Mouse (Mus musculus): ENCODE data around the gene Sesn3. TPM values are rescaled to one million over a fixed set of nuclear protein-coding genes. Genes with fewer than 3 reads are reported as not detected.
A peak's percentile ranks its signal among the peaks of the same experiment; 100 is the strongest.
"Not testable (repeated sequence)": the region's sequence is repeated elsewhere in the genome, so short reads cannot be mapped to it uniquely, and the experiment has no call there.

Gene Sesn3
- polyA plus RNA-seq, 1 experiment from 2014 or later: 33.4 TPM

DNA sequence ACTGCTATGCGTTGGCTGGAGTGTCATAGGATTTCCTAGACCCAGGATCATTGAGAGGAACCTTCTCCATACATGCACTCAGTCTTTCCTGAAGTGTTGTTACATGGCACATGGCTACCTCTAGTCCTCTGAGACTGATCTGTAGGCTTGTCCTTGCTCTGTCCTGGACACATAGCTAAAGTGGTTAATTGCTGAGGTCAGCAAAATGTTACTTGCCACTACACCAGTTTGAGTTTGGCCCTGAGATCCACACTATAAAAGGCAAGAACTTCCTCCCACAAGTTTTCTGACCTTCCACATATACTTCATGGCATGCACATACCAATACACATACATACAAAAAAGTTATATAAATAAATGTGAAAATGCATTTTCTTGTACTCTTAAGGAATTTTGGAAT is 41.8 kb downstream of the Sesn3 start:
- H3K4me1 ChIP-seq (replicated peaks; ENCODE audit: control insufficient read depth, insufficient read depth, low read length): no peaks in the 10 kb centered on the region
- no peaks in the 10 kb centered on the region for H3K36me3 ChIP-seq (ENCODE audit: control insufficient read depth, insufficient read depth, low read length)
- no peak overlapping the region for H3K27ac ChIP-seq (ENCODE audit: low read depth, low read length)
- no peak for ATAC-seq (ENCODE audit: low FRiP score)
- no peak for DNase-seq (ENCODE audit: low spot score)
- H3K9me3 ChIP-seq (ENCODE audit: control insufficient read depth, low read length): no peaks in the 10 kb centered on the region
- no peak overlapping the region for H3K9ac ChIP-seq (ENCODE audit: low read depth, low read length)
- no peaks in the 10 kb centered on the region for H3K27me3 ChIP-seq (ENCODE audit: control insufficient read depth, insufficient read depth, low read length)
- H3K4me3 ChIP-seq (ENCODE audit: low read depth, low read length): no peak overlapping the region
- WGBS: 96% methylated on average over 1 of the region's 1 CpGs
- H3K4me2 ChIP-seq (replicated peaks; ENCODE audit: low read depth, low read length): no peak overlapping the region

DNA sequence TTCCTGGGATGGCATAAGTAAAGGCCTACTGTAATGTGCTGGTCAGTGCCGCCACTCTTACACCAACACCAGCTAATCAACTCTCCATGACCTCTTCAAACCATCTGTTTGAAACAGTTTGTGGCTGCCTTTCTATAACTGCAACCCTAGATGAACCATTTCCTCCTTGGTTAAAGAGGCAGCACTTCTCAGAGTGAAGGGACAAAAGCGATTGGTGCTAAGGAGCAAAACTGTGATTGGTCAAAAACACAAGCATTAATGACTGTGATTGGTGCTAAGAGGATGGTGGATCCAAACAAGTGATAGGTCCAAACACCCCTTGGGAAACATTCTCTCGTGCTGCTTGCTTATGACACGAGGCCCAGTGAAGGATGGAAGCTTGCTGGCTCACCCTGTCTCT is 61.0 kb downstream of the Sesn3 start:
- no peak overlapping the region for H3K4me2 ChIP-seq (replicated peaks; ENCODE audit: low read depth, low read length)
- no peak overlapping the region for H3K4me3 ChIP-seq (ENCODE audit: low read depth, low read length)
- DNase-seq (ENCODE audit: low spot score): no peak
- no peaks in the 10 kb centered on the region for H3K9me3 ChIP-seq (ENCODE audit: control insufficient read depth, low read length)
- no peaks in the 10 kb centered on the region for H3K27me3 ChIP-seq (ENCODE audit: control insufficient read depth, insufficient read depth, low read length)
- no peaks in the 10 kb centered on the region for H3K4me1 ChIP-seq (replicated peaks; ENCODE audit: control insufficient read depth, insufficient read depth, low read length)
- no peak overlapping the region for H3K27ac ChIP-seq (ENCODE audit: low read depth, low read length)
- ATAC-seq (ENCODE audit: low FRiP score): no peak
- H3K36me3 ChIP-seq (ENCODE audit: control insufficient read depth, insufficient read depth, low read length): no peaks in the 10 kb centered on the region
- WGBS: 88% methylated on average over 4 of the region's 4 CpGs
- no peak overlapping the region for H3K9ac ChIP-seq (ENCODE audit: low read depth, low read length)

DNA sequence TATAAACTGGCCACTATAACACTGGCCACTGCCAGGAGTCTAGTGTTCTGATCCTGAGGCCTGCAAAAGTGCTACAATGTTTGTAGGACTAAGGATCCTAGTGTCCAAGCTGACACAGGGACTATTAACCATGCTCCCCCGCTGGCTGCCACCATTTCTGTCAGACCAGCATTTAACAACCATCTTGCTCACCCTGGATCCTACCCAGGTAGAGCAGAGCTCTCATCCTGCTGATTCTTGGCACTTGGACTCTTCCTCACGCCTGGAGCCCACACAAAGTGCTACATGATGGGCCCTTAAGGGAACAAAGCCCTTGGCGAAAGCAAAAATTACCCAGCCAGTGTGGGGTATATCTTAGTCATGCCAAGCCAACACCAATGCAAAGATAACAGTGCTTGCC is 62.0 kb downstream of the Sesn3 start:
- H3K27ac ChIP-seq (ENCODE audit: low read depth, low read length): no peak overlapping the region
- H3K36me3 ChIP-seq (ENCODE audit: control insufficient read depth, insufficient read depth, low read length): no peaks in the 10 kb centered on the region
- no peak overlapping the region for H3K4me3 ChIP-seq (ENCODE audit: low read depth, low read length)
- 87% methylated on average over 3 of the region's 3 CpGs for WGBS
- no peak overlapping the region for H3K4me2 ChIP-seq (replicated peaks; ENCODE audit: low read depth, low read length)
- ATAC-seq (ENCODE audit: low FRiP score) (no peak), DNase-seq (ENCODE audit: low spot score) (no peak)
- H3K27me3 ChIP-seq (ENCODE audit: control insufficient read depth, insufficient read depth, low read length): no peaks in the 10 kb centered on the region
- H3K4me1 ChIP-seq (replicated peaks; ENCODE audit: control insufficient read depth, insufficient read depth, low read length): no peaks in the 10 kb centered on the region
- H3K9ac ChIP-seq (ENCODE audit: low read depth, low read length): no peak overlapping the region
- H3K9me3 ChIP-seq (ENCODE audit: control insufficient read depth, low read length): no peaks in the 10 kb centered on the region

DNA sequence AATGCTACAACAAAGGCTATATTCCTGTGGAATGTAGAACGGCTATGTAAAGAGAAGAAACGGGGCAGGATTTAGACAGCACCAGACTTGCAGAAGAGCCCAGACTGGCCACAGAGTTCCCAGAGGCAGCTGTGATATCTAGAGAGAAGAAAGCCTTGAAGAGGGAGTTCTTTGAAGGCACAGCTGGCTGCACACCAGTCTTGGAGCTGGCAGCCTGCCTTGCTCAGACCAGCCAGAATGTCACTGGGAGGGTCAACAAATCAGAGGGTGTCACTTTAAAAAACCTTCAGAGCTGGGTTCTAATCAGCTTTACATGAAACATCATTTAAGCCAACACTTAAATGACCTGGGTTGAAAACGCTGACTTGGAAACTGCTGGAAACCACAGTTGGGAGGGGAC is 63.8 kb downstream of the Sesn3 start:
- Histone ChIP-seq H3K9me3 (ENCODE audit: control insufficient read depth, low read length) (no peaks in the 10 kb centered on the region), H3K4me3 (ENCODE audit: low read depth, low read length) (no peak overlapping the region), H3K36me3 (ENCODE audit: control insufficient read depth, insufficient read depth, low read length) (no peaks in the 10 kb centered on the region), H3K9ac (ENCODE audit: low read depth, low read length) (no peak overlapping the region), H3K4me2 (replicated peaks; ENCODE audit: low read depth, low read length) (no peak overlapping the region), H3K4me1 (replicated peaks; ENCODE audit: control insufficient read depth, insufficient read depth, low read length) (no peaks in the 10 kb centered on the region), H3K27ac (ENCODE audit: low read depth, low read length) (no peak overlapping the region), H3K27me3 (ENCODE audit: control insufficient read depth, insufficient read depth, low read length) (no peaks in the 10 kb centered on the region)
- WGBS: 91% methylated on average over 3 of the region's 3 CpGs
- ATAC-seq (ENCODE audit: low FRiP score): no peak
- DNase-seq (ENCODE audit: low spot score): no peak

DNA sequence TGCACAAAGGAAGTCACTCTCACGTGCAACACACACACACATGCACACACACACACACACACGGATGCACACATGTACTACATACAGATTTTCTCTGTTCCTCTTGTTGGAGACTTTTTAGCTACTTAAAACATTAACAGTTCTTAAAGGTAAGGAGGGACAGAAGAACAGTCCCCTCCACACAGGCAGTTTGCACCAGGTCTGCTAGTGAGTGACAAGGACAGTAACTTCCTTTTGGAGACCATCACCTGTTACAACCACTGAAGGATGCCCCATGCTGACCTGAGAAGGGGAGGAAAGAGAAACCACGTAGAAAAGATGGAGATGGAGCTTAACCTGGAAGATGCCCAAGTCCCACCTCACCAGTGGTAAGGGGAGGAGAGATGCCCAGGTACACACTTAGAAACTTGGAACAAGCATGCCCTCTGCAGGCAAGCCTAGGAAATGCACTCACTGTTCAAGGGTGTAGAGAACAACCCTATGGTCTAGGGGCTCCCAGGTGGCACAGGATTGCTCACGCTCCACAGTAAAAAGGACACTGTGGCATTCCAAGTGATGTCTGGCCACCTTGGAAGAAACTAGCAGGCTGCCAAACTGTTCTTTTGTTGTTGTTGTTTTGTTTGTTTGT is 67.3 kb downstream of the Sesn3 start:
- H3K27me3 ChIP-seq (ENCODE audit: control insufficient read depth, insufficient read depth, low read length): no peaks in the 10 kb centered on the region
- 64% methylated on average over 4 of the region's 4 CpGs for WGBS
- H3K9me3 ChIP-seq (ENCODE audit: control insufficient read depth, low read length): no peaks in the 10 kb centered on the region
- DNase-seq (ENCODE audit: low spot score): peak; percentile 82
- H3K4me1 ChIP-seq (replicated peaks; ENCODE audit: control insufficient read depth, insufficient read depth, low read length): no peaks in the 10 kb centered on the region
- H3K4me3 ChIP-seq (ENCODE audit: low read depth, low read length): no peak overlapping the region
- no peak overlapping the region for H3K4me2 ChIP-seq (replicated peaks; ENCODE audit: low read depth, low read length)
- no peak overlapping the region for H3K9ac ChIP-seq (ENCODE audit: low read depth, low read length)
- no peak overlapping the region for H3K27ac ChIP-seq (ENCODE audit: low read depth, low read length)
- H3K36me3 ChIP-seq (ENCODE audit: control insufficient read depth, insufficient read depth, low read length): no peaks in the 10 kb centered on the region
- peak; percentile 77 for ATAC-seq (ENCODE audit: low FRiP score)

DNA sequence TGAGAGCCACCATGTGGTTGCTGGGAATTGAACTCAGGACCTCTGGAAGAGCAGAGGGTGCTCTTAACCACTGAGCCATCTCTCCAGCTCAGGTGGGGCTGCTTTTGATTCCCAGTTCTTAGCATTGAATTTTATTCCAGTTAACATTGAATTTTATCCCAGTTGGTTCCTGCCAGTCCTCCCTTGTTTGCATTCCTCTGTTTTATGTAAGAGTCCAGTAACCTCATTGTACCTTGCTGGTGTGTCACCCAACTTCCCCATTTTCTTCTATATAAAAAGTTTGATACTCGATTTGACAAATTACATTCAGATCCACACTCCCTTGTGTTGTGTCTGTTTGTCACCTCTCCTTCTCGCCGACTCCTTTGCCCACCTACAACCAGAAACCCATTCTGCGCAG is 71.0 kb downstream of the Sesn3 start:
- H3K4me1 ChIP-seq (replicated peaks; ENCODE audit: control insufficient read depth, insufficient read depth, low read length); H3K9me3 ChIP-seq (ENCODE audit: control insufficient read depth, low read length); ATAC-seq (ENCODE audit: low FRiP score); H3K27ac ChIP-seq (ENCODE audit: low read depth, low read length); H3K36me3 ChIP-seq (ENCODE audit: control insufficient read depth, insufficient read depth, low read length); H3K4me3 ChIP-seq (ENCODE audit: low read depth, low read length); H3K9ac ChIP-seq (ENCODE audit: low read depth, low read length); DNase-seq (ENCODE audit: low spot score); H3K27me3 ChIP-seq (ENCODE audit: control insufficient read depth, insufficient read depth, low read length); H3K4me2 ChIP-seq (replicated peaks; ENCODE audit: low read depth, low read length): not testable (repeated sequence)
- 94% methylated on average over 4 of the region's 4 CpGs for WGBS

DNA sequence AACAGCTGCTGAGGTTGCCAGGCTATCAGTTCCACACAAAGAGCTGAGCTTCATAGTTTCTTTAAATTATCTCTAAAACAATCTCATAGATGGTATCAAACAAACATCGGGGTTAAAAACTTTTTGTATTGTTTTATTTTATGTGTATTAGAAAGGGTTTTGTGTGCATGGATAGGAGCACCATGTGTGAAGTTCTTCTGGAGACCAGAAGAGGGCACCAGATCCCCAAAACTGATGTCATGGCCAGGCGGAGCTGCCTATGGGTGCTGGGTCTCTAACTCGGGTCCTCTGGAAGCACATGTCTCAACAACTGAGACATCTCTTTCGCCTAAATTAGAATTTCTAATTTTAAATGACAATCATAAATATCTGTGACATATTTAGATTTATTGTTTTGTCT is 73.5 kb downstream of the Sesn3 start:
- H3K9ac ChIP-seq (ENCODE audit: low read depth, low read length): no peak overlapping the region
- H3K27ac ChIP-seq (ENCODE audit: low read depth, low read length): no peak overlapping the region
- no peaks in the 10 kb centered on the region for H3K4me1 ChIP-seq (replicated peaks; ENCODE audit: control insufficient read depth, insufficient read depth, low read length)
- no peak overlapping the region for H3K4me2 ChIP-seq (replicated peaks; ENCODE audit: low read depth, low read length)
- ATAC-seq (ENCODE audit: low FRiP score) (no peak), DNase-seq (ENCODE audit: low spot score) (peak; percentile 39)
- no peaks in the 10 kb centered on the region for H3K9me3 ChIP-seq (ENCODE audit: control insufficient read depth, low read length)
- H3K36me3 ChIP-seq (ENCODE audit: control insufficient read depth, insufficient read depth, low read length): no peaks in the 10 kb centered on the region
- no peaks in the 10 kb centered on the region for H3K27me3 ChIP-seq (ENCODE audit: control insufficient read depth, insufficient read depth, low read length)
- no peak overlapping the region for H3K4me3 ChIP-seq (ENCODE audit: low read depth, low read length)
- WGBS: 48% methylated on average over 4 of the region's 4 CpGs

DNA sequence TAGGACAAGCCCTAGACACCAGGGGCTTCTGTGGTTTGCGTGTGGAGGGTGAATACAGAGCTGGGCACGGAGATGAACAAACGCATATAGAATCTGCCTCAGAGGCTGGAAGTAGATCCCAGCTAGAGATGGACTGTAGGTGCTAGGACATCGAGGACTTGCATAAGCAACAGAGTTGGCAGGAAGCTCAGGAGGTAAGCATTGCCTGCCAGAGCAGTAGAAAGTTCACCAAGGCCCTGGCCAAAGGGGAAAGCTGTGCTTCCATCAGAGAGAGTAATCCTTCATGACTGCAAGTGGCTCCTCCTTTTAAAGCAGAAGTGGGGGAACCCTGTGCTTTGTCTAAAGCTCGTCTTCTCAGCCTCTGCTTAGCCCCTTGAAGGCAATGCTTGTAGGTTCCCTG is 74.5 kb downstream of the Sesn3 start:
- H3K4me1 ChIP-seq (replicated peaks; ENCODE audit: control insufficient read depth, insufficient read depth, low read length): no peaks in the 10 kb centered on the region

DNA sequence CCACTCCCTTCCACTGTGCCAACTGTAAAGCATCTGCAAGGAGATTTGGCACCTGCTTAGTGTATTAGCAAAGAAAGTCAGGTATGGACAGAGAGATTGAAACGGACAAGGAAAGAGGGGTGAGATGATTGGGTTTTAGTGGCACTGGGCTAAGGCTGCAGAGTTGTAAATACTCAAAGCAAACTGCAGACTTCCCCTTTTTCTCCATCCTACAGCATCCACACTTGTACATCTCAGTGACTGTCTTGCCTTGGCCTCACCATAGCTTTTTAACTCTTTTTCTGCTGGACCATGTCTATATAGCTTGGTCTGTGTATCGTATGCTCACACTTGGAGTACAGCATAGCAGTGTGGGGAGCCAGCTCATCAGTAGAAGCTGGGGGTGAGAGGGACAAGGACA is 75.9 kb downstream of the Sesn3 start:
- ATAC-seq (ENCODE audit: low FRiP score) (no peak), DNase-seq (ENCODE audit: low spot score) (no peak)
- no peaks in the 10 kb centered on the region for H3K9me3 ChIP-seq (ENCODE audit: control insufficient read depth, low read length)
- WGBS: 75% methylated on average over 2 of the region's 2 CpGs
- H3K4me3 ChIP-seq (ENCODE audit: low read depth, low read length): no peak overlapping the region
- H3K9ac ChIP-seq (ENCODE audit: low read depth, low read length): no peak overlapping the region
- H3K36me3 ChIP-seq (ENCODE audit: control insufficient read depth, insufficient read depth, low read length): no peaks in the 10 kb centered on the region
- H3K27ac ChIP-seq (ENCODE audit: low read depth, low read length): no peak overlapping the region
- H3K27me3 ChIP-seq (ENCODE audit: control insufficient read depth, insufficient read depth, low read length): no peaks in the 10 kb centered on the region
- no peak overlapping the region for H3K4me2 ChIP-seq (replicated peaks; ENCODE audit: low read depth, low read length)
- H3K4me1 ChIP-seq (replicated peaks; ENCODE audit: control insufficient read depth, insufficient read depth, low read length): 0 out of 2 replicates have a peak, but pooled peaks cover 3% of the 10 kb centered on the region

More for the DNA sequence above, 74.5 kb downstream of the Sesn3 start:
- Histone ChIP-seq H3K9me3 (ENCODE audit: control insufficient read depth, low read length) (no peaks in the 10 kb centered on the region), H3K4me3 (ENCODE audit: low read depth, low read length) (no peak overlapping the region), H3K27me3 (ENCODE audit: control insufficient read depth, insufficient read depth, low read length) (no peaks in the 10 kb centered on the region), H3K9ac (ENCODE audit: low read depth, low read length) (no peak overlapping the region), H3K27ac (ENCODE audit: low read depth, low read length) (no peak overlapping the region), H3K4me2 (replicated peaks; ENCODE audit: low read depth, low read length) (no peak overlapping the region), H3K36me3 (ENCODE audit: control insufficient read depth, insufficient read depth, low read length) (no peaks in the 10 kb centered on the region)
- DNase-seq (ENCODE audit: low spot score) (no peak), ATAC-seq (ENCODE audit: low FRiP score) (no peak)
- 80% methylated on average over 5 of the region's 5 CpGs for WGBS

All from hindbrain, embryonic 11.5 days (tissue).